Mouse (Mus musculus): ENCODE measurements around the gene Yeats2.
"Not testable (repeated sequence)": the region's sequence is repeated elsewhere in the genome, so short reads cannot be mapped to it uniquely, and the experiment has no call there.

Yeats2 gene

GRCm38 (mm10) chr16:20140772-20141531 is at the start of gene Yeats2:
TSS of gene Yeats2 (plus strand) at chr16:20141063.
- DNase-seq (ENCODE audit: low read depth, low spot score) = peak; percentile 60

- DNase-seq (ENCODE audit: low read depth, low spot score) = no peak
Observed at GRCm38 (mm10) chr16:20095966-20096365, 44.9 kb upstream of the Yeats2 start.

GRCm38 (mm10) chr16:20097069-20097710 is 43.7 kb upstream of the Yeats2 start, which contains the start of gene Klhl24:
TSS of gene Klhl24 (plus strand) at chr16:20097542.
- peak; percentile 78 for DNase-seq (ENCODE audit: low read depth, low spot score)

DNA sequence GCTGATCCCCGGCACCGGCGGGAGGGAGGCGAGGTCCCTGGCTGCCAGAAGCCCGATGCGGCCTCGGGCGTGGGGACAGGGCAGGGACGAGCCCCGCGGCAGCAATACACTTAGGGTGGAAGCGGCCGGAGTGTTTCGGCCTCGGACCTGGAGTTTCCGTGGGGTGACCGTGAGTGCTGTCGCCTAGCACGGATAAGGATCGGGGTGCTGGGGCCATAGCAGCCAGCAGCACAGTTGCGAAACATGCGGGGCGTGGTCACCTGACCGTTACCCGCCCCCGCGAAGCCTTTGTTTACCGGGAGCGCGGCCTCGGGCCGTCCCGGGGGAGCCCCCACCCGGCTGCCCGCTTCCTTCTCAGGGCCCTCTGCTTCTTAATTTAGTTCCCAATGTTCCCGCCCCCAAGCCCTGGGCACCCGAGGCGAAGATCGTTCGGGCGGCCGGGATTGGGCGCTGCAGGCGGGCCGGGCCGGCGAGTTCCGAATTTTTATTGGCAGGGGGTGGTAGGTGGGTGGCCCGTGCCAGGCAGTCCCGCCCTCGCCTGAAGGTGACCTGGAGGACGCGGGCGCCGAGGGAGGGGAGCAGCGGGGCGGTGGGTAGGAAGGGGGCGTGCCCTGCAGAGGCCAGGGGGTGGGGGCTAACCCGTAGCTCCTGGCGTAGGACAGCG is 43.0 kb upstream of the Yeats2 start:
- peak; percentile 65 for DNase-seq (ENCODE audit: low read depth, low spot score)

GRCm38 (mm10) chr16:20098375-20098727 is 42.5 kb upstream of the Yeats2 start:
- peak; percentile 17 for DNase-seq (ENCODE audit: low read depth, low spot score)

DNA sequence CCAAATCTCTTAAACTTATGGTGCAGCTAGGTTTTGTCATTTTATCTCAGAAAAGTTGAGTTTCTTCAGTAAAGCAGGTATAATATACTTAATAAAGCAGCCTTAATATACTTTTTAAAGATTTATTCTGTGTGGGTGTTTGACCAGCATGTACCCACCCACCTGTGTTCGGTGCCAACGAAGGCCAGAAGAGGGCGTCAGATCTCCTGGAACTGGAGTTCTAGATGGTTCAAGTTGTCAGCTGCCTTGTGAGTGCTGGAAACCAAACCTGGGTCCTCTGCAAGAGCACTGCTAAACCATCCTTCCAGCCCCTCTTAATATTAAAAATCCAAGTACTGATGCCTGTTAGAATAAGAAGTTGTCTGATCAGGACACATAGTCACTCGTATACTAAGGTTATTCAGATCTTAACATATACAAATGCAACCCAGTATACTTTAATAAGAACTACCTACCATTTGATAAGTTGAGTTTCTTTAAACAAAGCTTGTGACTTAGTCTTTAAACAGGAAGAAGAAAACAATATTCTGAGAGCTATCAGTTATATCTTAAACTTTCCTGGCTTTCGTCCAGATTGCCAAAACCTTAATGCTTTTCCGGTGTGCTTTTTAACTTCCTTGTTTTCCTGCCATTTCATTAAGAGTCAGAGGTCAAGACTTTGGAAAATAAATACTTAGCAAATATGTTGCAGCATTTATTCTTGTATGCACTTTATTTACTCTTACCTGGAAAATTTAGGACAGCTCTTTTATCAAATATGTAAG is 41.8 kb upstream of the Yeats2 start:
- no peak for DNase-seq (ENCODE audit: low read depth, low spot score)

GRCm38 (mm10) chr16:20106996-20107395 is 33.9 kb upstream of the Yeats2 start:
- no peak for DNase-seq (ENCODE audit: low read depth, low spot score)

- no peak for DNase-seq (ENCODE audit: low read depth, low spot score)
Observed at GRCm38 (mm10) chr16:20108961-20109360, 31.9 kb upstream of the Yeats2 start.

DNA sequence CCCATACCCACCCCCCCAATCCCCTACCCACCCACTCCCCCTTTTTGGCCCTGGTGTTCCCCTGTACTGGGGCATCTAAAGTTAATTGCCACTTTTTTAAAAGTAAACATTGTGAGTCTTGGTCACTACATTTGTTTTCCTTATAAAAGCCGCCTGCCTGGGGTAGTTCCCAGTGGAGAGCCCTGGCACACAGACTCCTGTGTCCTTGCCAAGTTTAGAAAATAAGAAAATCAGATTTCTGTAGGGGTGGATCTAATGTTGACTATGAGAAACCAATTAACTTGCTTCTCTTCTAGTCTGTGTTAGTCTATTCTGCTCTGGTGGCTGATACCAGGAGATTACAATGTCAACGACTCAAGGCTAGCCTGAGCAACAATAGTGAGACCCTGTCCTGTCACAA is 28.2 kb upstream of the Yeats2 start:
- no peak for DNase-seq (ENCODE audit: low read depth, low spot score)

- DNase-seq (ENCODE audit: low read depth, low spot score) = no peak
Observed at GRCm38 (mm10) chr16:20116069-20116468, 24.8 kb upstream of the Yeats2 start.

- DNase-seq (ENCODE audit: low read depth, low spot score) = not testable (repeated sequence)
Observed at GRCm38 (mm10) chr16:20126319-20126883, 14.5 kb upstream of the Yeats2 start.

DNA sequence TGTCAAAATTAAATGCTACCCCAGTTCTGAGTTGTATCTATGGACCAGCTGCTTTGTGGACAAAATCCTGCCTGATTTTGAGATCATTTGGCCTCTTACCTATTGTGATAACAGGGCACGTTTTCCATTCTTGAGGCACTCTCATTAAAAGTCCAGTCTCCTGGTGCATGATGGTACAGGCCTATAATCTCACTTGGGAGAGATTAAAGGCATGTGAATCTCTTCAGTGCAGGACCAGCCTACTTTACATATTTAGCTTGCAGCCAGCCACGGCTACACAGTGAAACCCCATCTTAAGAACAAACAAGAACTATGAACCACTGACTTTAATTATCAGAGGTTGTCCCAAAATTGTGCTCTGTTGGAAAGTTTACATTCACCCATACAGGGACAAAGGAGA is 10.5 kb upstream of the Yeats2 start:
- DNase-seq (ENCODE audit: low read depth, low spot score) = no peak

GRCm38 (mm10) chr16:20144568-20144967 is 3.7 kb downstream of the Yeats2 start:
- DNase-seq (ENCODE audit: low read depth, low spot score) = no peak

- DNase-seq (ENCODE audit: low read depth, low spot score) = no peak
Observed at GRCm38 (mm10) chr16:20151991-20152390, 11.1 kb downstream of the Yeats2 start.

- no peak for DNase-seq (ENCODE audit: low read depth, low spot score)
Observed at GRCm38 (mm10) chr16:20153742-20154141, 12.9 kb downstream of the Yeats2 start.

GRCm38 (mm10) chr16:20160130-20160529 is 19.3 kb downstream of the Yeats2 start:
- DNase-seq (ENCODE audit: low read depth, low spot score) = no peak

DNA sequence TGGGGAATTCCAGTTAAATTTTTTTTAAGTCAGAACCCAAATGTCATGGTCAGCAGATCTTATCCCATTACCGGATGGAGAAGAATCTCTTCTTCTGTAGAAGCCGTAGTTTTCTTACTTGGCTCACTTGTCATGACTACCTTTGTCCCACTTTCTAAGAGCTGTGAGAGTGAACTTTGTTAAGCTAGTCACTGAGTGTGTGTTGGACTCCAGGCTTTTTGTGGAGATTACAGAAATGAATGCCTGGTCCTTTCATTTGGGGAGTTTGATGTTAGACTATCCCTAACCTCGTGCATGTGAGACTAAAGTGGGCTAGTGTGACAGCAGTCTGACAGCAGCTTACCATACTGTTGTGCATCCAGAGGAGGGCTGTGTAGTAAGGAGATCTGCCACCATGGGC is 28.2 kb downstream of the Yeats2 start:
- DNase-seq (ENCODE audit: low read depth, low spot score) = no peak

DNA sequence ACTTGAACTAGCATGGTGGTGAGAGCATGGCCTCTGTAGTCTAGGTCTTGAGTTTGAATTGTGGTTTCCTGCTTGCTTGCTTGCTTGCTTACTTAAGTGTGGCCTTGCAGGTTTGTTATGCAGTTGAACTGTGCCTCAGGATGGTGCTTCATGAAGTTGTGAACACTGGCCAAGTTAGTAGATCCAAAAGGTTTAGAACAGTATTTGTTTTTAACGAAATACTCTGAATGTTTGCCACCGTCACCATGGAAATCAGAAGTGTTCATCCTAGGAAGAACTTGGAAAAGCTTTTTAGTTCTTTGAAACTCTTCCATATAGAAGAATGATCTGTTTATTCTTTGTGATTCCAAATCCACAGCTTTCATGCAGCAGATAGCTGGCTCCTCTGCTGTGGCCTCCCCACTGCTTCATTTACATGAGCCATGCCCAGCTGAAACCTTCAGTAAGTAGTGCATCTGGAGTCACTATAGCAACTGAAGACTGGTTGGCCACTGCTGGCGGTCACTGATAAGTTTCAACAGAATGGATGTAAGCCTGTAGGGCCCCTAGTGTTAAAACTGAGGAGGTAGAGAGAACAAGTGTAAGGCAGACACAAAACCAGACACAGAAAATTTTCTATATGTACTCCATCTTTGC is 28.7 kb downstream of the Yeats2 start:
- DNase-seq (ENCODE audit: low read depth, low spot score) = peak; percentile 42

- DNase-seq (ENCODE audit: low read depth, low spot score) = no peak
Observed at GRCm38 (mm10) chr16:20179406-20180175, 38.7 kb downstream of the Yeats2 start.

GRCm38 (mm10) chr16:20185368-20185767 is 44.5 kb downstream of the Yeats2 start:
- no peak for DNase-seq (ENCODE audit: low read depth, low spot score)
